Mouse (Mus musculus) left cerebral cortex, adult 9 months (tissue): ENCODE results near the gene Plekhm2.

ENCODE experiments used
- DNase-seq, 2 experiments: peaks; one replicate each; pipeline ENCODE4 v3.0.0; 2022; ENCODE audit warnings: low spot score in 2 of 2

Gene Plekhm2

GRCm38 (mm10) chr4:141663122-141663931 is 1.4 kb downstream of the Plekhm2 start:
- DNase-seq: no peak

GRCm38 (mm10) chr4:141660884-141661283 is 3.8 kb downstream of the Plekhm2 start:
- no peak for DNase-seq

DNA sequence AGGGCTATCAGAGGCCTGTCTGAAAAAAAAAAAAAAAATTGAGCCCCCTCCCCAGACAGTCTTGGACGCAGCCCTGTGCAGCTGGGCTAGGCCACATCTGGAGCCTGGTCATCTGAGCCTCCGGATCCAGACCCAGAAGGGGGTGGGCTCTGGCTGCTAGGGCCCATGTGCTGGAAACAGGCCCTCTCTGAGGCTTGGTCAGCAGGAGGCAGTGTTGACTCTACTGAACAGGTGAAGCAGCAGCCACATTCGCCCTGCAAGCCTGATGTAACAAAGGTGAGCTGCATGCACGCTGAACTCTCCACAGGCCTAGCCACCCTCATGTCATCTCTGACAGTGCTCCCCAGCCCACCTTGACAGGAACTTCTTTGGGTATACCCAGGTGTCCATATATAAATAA is 5.0 kb downstream of the Plekhm2 start:
- DNase-seq: no peak

DNA sequence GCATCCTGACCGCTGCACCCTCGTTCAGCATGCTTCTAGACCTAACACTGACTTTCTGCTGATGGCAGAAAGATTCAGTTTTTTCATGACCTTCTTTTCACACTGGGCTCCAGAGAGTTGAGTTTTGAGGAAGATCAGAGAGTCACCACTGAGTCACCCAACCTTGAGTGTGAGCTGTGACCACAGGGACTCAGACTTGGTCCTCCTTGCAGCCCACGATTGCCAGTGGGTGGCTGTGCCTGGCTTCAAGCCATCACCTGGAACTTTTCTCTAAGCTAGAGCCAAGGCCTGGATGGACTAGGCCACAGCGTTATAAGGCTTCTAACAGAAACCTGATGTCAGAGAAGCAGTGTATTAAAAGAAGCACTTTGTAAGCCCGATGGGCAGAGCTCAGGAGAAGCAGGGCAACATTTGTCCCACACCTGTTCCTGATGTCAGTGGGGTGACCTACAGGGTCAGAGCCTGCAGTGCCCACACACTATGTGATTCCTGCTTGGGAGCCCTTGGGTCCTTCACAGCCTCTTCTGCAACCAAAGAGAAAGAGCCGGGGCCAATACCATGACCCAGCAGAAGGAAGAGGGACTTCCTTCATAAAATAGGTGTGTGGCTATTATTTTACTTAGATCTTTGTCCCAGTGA is 5.7 kb downstream of the Plekhm2 start:
- DNase-seq: no peak

DNA sequence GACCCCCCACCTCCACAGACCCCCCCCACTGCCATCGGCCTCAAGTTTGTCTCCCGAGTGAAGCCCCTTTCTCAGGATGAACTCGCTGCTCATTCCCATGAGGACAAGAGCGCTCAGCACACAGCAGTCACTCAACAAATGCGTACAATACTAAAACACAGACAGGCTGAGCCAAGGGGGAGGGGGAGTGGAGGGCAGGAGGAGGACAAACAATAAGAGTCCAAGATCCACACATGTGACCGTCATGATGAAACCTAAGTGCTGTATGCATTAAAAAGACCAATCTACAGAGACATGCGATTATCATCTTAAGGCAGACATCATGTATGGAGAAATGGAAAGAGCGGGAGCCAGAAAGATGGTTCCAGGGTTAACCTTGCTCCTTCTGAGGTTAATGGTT is 7.8 kb downstream of the Plekhm2 start:
- no peak for DNase-seq

GRCm38 (mm10) chr4:141655908-141656608 is 8.6 kb downstream of the Plekhm2 start:
- peak in 1 of 2 experiments; percentile 46 for DNase-seq

DNA sequence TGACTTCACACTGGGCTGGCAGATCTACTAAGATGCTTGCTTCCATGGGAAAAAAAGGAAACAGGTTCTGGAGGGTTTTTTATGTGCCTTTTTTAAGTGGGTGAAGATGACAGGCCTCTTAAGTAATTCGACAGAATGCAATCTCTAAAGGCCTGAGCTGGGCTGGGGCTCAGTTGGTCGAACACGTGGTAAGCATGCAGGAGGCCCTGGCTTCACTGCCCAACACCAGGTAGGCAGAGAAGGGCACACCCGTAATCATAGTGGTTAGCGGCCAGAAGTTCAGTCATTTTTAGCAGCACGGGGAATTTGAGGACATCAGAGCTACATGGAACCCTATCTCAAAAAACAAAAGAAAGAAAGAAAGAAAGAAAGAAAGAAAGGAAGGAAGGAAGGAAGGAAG is 10.2 kb downstream of the Plekhm2 start:
- no peak for DNase-seq

DNA sequence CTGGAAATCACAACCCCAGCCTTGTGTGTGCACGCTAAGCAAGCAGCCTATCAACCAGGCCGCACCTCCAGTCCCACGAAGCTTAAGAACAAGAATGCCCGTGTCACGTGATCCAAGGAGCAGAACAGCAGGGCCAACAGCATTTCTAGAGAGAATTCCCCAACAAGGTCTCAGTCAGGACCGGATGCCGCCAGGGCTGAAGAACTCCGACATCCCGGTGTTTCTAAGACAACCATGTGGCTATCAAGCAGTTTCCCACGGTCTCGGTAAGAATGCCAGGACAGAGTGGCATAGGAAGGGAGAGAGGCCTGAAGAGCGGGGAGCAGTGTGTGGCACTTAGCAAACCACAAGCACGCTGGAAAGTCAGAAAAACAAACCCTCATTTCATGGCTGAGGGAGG is 10.9 kb downstream of the Plekhm2 start:
- no peak for DNase-seq

GRCm38 (mm10) chr4:141653044-141653443 is 11.7 kb downstream of the Plekhm2 start:
- no peak for DNase-seq

- no peak for DNase-seq
These were observed 12.8 kb downstream of the Plekhm2 start for GRCm38 (mm10) chr4:141651944-141652343.

GRCm38 (mm10) chr4:141651286-141651685 is 13.4 kb downstream of the Plekhm2 start:
- DNase-seq: no peak

DNA sequence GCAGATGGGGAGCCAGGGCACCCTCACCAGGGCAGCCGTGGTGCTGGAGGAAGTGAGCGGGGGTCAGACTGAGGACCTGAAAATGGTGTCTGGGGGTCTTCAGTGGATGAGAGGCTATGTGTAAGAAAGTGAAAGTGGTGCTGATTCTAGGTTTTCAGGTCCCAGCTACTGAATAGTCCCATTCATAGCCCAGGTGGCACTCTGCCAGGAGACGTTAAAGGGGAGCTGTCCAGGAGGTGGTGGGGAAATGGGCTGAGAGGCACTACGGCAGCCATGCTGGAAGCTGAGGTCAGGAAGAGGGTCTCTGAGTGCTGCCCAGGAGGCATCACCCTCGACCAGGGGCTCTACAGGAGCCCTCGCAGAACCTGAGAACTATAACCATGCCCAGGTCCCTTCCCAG is 15.5 kb downstream of the Plekhm2 start:
- DNase-seq: no peak

GRCm38 (mm10) chr4:141648262-141648661 is 16.4 kb downstream of the Plekhm2 start:
- DNase-seq: no peak

GRCm38 (mm10) chr4:141647187-141647586 is 17.5 kb downstream of the Plekhm2 start:
- DNase-seq: no peak

- no peak for DNase-seq
These were observed 18.7 kb downstream of the Plekhm2 start for GRCm38 (mm10) chr4:141645988-141646387.

DNA sequence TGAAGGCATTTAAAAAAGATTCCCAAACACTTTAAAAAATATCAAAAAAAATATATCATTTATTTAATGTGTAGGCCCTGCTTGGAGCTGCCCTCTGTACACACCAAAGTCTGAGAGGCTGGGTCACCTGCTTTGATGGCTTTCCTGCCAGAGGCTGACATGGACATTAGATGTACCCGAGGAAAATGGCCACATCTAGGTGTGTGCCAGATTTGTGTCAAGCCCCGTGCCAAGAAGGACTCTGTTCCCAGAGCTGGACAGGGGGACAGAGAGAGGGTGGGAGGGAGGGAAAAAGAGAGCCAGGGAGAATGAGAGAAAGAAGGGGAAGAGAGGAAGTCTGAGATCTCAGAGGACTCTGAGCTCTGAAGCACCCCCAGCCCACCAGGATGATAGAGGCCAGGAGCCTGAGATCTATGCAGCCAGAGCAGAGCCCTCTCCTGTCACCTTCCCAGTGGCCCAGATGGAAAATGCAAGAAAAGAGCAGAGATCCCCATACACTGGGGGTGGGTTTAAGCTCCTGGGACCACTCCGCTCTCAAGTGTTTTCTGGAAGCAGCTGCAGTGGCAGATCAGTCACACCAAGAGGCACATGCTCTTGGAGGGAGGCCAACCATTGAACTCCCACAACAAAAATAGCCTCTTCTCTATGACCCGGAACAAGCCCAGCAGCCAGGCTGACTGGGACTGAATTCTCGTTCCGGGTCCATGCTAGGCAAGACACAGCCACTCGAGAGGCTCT is 21.4 kb downstream of the Plekhm2 start:
- DNase-seq: peak; percentile 50 to 74

GRCm38 (mm10) chr4:141641961-141642811 is 22.5 kb downstream of the Plekhm2 start:
- DNase-seq: no peak

GRCm38 (mm10) chr4:141641353-141641771 is 23.3 kb downstream of the Plekhm2 start:
- DNase-seq: no peak

- DNase-seq: no peak
These were observed 25.2 kb downstream of the Plekhm2 start for GRCm38 (mm10) chr4:141639474-141639873.

GRCm38 (mm10) chr4:141636693-141637092 is 28.0 kb downstream of the Plekhm2 start:
- DNase-seq: no peak

- no peak for DNase-seq
These were observed 28.7 kb downstream of the Plekhm2 start for GRCm38 (mm10) chr4:141635991-141636390.
